Mouse (Mus musculus): Measurements from ENCODE around the gene Rap1gap2. TPM values are rescaled to one million over a fixed set of nuclear protein-coding genes. Genes with fewer than 3 reads are reported as not detected.
A peak's percentile ranks its signal among the peaks of the same experiment; 100 is the strongest.

The Rap1gap2 gene
- polyA plus RNA-seq, 1 experiment from 2014 or later = 3.8 TPM

GRCm38 (mm10) chr11:74639628-74640027, 28.9 kb upstream of the Rap1gap2 start:
- no peak for ATAC-seq (replicated peaks; ENCODE audit: insufficient number of reproducible peaks, insufficient read depth, low FRiP score, low read depth)
- H3K27ac ChIP-seq = no peak overlapping the region
- no peak overlapping the region for H3K4me3 ChIP-seq
- H3K36me3 ChIP-seq = no peaks in the 10 kb centered on the region
- H3K4me1 ChIP-seq (replicated peaks) = peaks cover 21% of the 10 kb centered on the region
- no peaks in the 10 kb centered on the region for H3K9me3 ChIP-seq (replicated peaks)
- WGBS = 57% methylated on average over 1 of the region's 1 CpGs
- 0 out of 2 replicates have a peak overlapping the region, but pooled peaks have one; percentile 89 for H3K9ac ChIP-seq
- peak overlapping the region; percentile 84 for H3K4me2 ChIP-seq
- H3K27me3 ChIP-seq = no peaks in the 10 kb centered on the region

- H3K4me3 ChIP-seq = peak overlapping the region; percentile 84
- H3K36me3 ChIP-seq = no peaks in the 10 kb centered on the region
- peak overlapping the region; percentile 95 for H3K27ac ChIP-seq
- H3K9ac ChIP-seq = peak overlapping the region; percentile 89; the same call in 1 of the 2 replicates
- WGBS = 6% methylated on average over 9 of the region's 9 CpGs
- H3K4me1 ChIP-seq (replicated peaks) = peaks cover 21% of the 10 kb centered on the region
- H3K9me3 ChIP-seq (replicated peaks) = no peaks in the 10 kb centered on the region
- H3K27me3 ChIP-seq = no peaks in the 10 kb centered on the region
- peak; percentile 45 for ATAC-seq (replicated peaks; ENCODE audit: insufficient number of reproducible peaks, insufficient read depth, low FRiP score, low read depth)
- peak overlapping the region; percentile 84 for H3K4me2 ChIP-seq
These were observed 28.2 kb upstream of the Rap1gap2 start for GRCm38 (mm10) chr11:74638791-74639411.

- WGBS = under 1% methylated on average over 86 of the region's 86 CpGs
- Histone ChIP-seq H3K4me2 (peak overlapping the region; percentile 84), H3K4me1 (replicated peaks) (peaks cover 21% of the 10 kb centered on the region), H3K36me3 (no peaks in the 10 kb centered on the region), H3K27ac (peak overlapping the region; percentile 95), H3K4me3 (peak overlapping the region; percentile 84), H3K9ac (peak overlapping the region; percentile 89), H3K27me3 (no peaks in the 10 kb centered on the region), H3K9me3 (replicated peaks) (no peaks in the 10 kb centered on the region)
- ATAC-seq (replicated peaks; ENCODE audit: insufficient number of reproducible peaks, insufficient read depth, low FRiP score, low read depth) = peak; percentile 91
These were observed 27.5 kb upstream of the Rap1gap2 start for GRCm38 (mm10) chr11:74637971-74638790.

- H3K4me1 ChIP-seq (replicated peaks) = peaks cover 21% of the 10 kb centered on the region
- H3K27me3 ChIP-seq = no peaks in the 10 kb centered on the region
- no peaks in the 10 kb centered on the region for H3K9me3 ChIP-seq (replicated peaks)
- ATAC-seq (replicated peaks; ENCODE audit: insufficient number of reproducible peaks, insufficient read depth, low FRiP score, low read depth) = no peak
- H3K4me3 ChIP-seq = peak overlapping the region; percentile 84
- H3K9ac ChIP-seq = peak overlapping the region; percentile 89
- H3K27ac ChIP-seq = peak overlapping the region; percentile 95
- WGBS = 21% methylated on average over 8 of the region's 8 CpGs
- peak overlapping the region; percentile 84 for H3K4me2 ChIP-seq
- no peaks in the 10 kb centered on the region for H3K36me3 ChIP-seq
These were observed 26.8 kb upstream of the Rap1gap2 start for GRCm38 (mm10) chr11:74637486-74637885.

- H3K9me3 ChIP-seq (replicated peaks) = no peaks in the 10 kb centered on the region
- H3K9ac ChIP-seq = no peak overlapping the region
- H3K4me1 ChIP-seq (replicated peaks) = peaks cover 17% of the 10 kb centered on the region
- no peaks in the 10 kb centered on the region for H3K36me3 ChIP-seq
- H3K4me2 ChIP-seq = no peak overlapping the region
- H3K27me3 ChIP-seq = no peaks in the 10 kb centered on the region
- 60% methylated on average over 5 of the region's 5 CpGs for WGBS
- ATAC-seq (replicated peaks; ENCODE audit: insufficient number of reproducible peaks, insufficient read depth, low FRiP score, low read depth) = no peak
- no peak overlapping the region for H3K4me3 ChIP-seq
- H3K27ac ChIP-seq = no peak overlapping the region
These were observed 24.0 kb upstream of the Rap1gap2 start for GRCm38 (mm10) chr11:74634490-74635275.

GRCm38 (mm10) chr11:74631880-74632789, 21.4 kb upstream of the Rap1gap2 start:
- Histone ChIP-seq H3K9ac (no peak overlapping the region), H3K9me3 (replicated peaks) (no peaks in the 10 kb centered on the region), H3K36me3 (no peaks in the 10 kb centered on the region), H3K4me2 (no peak overlapping the region), H3K27me3 (no peaks in the 10 kb centered on the region), H3K4me3 (no peak overlapping the region), H3K27ac (no peak overlapping the region), H3K4me1 (replicated peaks) (peaks cover under 1% of the 10 kb centered on the region)
- WGBS = 49% methylated on average over 7 of the region's 7 CpGs
- no peak for ATAC-seq (replicated peaks; ENCODE audit: insufficient number of reproducible peaks, insufficient read depth, low FRiP score, low read depth)

- no peak for ATAC-seq (replicated peaks; ENCODE audit: insufficient number of reproducible peaks, insufficient read depth, low FRiP score, low read depth)
- Histone ChIP-seq H3K36me3 (no peaks in the 10 kb centered on the region), H3K27me3 (0 out of 2 replicates have a peak, but pooled peaks cover 1% of the 10 kb centered on the region), H3K4me1 (replicated peaks) (no peaks in the 10 kb centered on the region), H3K27ac (no peak overlapping the region), H3K9me3 (replicated peaks) (no peaks in the 10 kb centered on the region), H3K4me2 (no peak overlapping the region), H3K4me3 (no peak overlapping the region), H3K9ac (no peak overlapping the region)
- WGBS = 58% methylated on average over 3 of the region's 3 CpGs
These were observed 16.8 kb upstream of the Rap1gap2 start for GRCm38 (mm10) chr11:74627481-74627880.

- no peaks in the 10 kb centered on the region for H3K36me3 ChIP-seq
- no peak overlapping the region for H3K4me2 ChIP-seq
- H3K4me3 ChIP-seq = no peak overlapping the region
- H3K4me1 ChIP-seq (replicated peaks) = no peaks in the 10 kb centered on the region
- H3K27ac ChIP-seq = no peak overlapping the region
- ATAC-seq (replicated peaks; ENCODE audit: insufficient number of reproducible peaks, insufficient read depth, low FRiP score, low read depth) = no peak
- H3K27me3 ChIP-seq = peaks cover 22% of the 10 kb centered on the region
- no peak overlapping the region for H3K9ac ChIP-seq
- H3K9me3 ChIP-seq (replicated peaks) = no peaks in the 10 kb centered on the region
These were observed 14.6 kb upstream of the Rap1gap2 start for GRCm38 (mm10) chr11:74625333-74625732.

GRCm38 (mm10) chr11:74623693-74624092, 13.0 kb upstream of the Rap1gap2 start:
- Histone ChIP-seq H3K9me3 (replicated peaks) (no peaks in the 10 kb centered on the region), H3K4me2 (no peak overlapping the region), H3K27ac (no peak overlapping the region), H3K4me1 (replicated peaks) (peaks cover 7% of the 10 kb centered on the region), H3K4me3 (no peak overlapping the region), H3K9ac (no peak overlapping the region), H3K36me3 (no peaks in the 10 kb centered on the region), H3K27me3 (peaks cover 36% of the 10 kb centered on the region)
- ATAC-seq (replicated peaks; ENCODE audit: insufficient number of reproducible peaks, insufficient read depth, low FRiP score, low read depth) = no peak
- 60% methylated on average over 6 of the region's 6 CpGs for WGBS

- WGBS = 51% methylated on average over 8 of the region's 8 CpGs
- no peak overlapping the region for H3K9ac ChIP-seq
- no peaks in the 10 kb centered on the region for H3K36me3 ChIP-seq
- peaks cover 46% of the 10 kb centered on the region for H3K27me3 ChIP-seq
- no peak overlapping the region for H3K4me3 ChIP-seq
- no peaks in the 10 kb centered on the region for H3K9me3 ChIP-seq (replicated peaks)
- H3K4me2 ChIP-seq = no peak overlapping the region
- ATAC-seq (replicated peaks; ENCODE audit: insufficient number of reproducible peaks, insufficient read depth, low FRiP score, low read depth) = no peak
- H3K27ac ChIP-seq = no peak overlapping the region
- H3K4me1 ChIP-seq (replicated peaks) = peaks cover 7% of the 10 kb centered on the region
These were observed 11.4 kb upstream of the Rap1gap2 start for GRCm38 (mm10) chr11:74621974-74622669.
